In genomic region chr12:8817467-8818232, GRCm38 (mm10) we compare ENCODE assay signal across 8 mouse cellular contexts. TPM values are rescaled to one million over a fixed set of nuclear protein-coding genes. Genes with fewer than 3 reads are reported as not detected.
DNase-seq lines count a peak whose midpoint lies in the region.

No protein-coding gene starts in this region.

- peak; percentile 51 to 73 for DNase-seq in cerebellum, postnatal 10 days
- DNase-seq in cerebellum, adult 11 months = no peak
- peak; percentile 6 for DNase-seq in thymus, postnatal 25 days
- no peak for DNase-seq in thymus, postnatal 36 days
- DNase-seq in heart, postnatal 10 days = peak; percentile 78
- peak; percentile 49 for DNase-seq in lung, postnatal 36 days
- DNase-seq in spleen, postnatal 36 days (ENCODE audit: low spot score in 2 of 2) = no peak
- DNase-seq in spleen, postnatal 4 days (ENCODE audit: low spot score in 2 of 2) = no peak

- intact Hi-C loops in heart, postnatal 10 days (cut with DNase I) = no loop called here

RNA-seq across cellular contexts. Expression of gene Sdc1, which starts 46.5 kb away (rescaled TPM):
- total RNA-seq in heart, postnatal 10 days (2021) = 10 to 100 TPM; 19.2 to 21.0 TPM

Comparison
In these comparisons a context has a peak if more than half of its experiments do, and no peak if none do; other contexts are left out.
1. DNase-seq: peak in cerebellum, postnatal 10 days (2 of 2), thymus, postnatal 25 days (single experiment), heart, postnatal 10 days (2 of 2) and lung, postnatal 36 days (single experiment); none in cerebellum, adult 11 months (single experiment), thymus, postnatal 36 days (0 of 2), spleen, postnatal 36 days (0 of 2) and spleen, postnatal 4 days (0 of 2).